Mouse (Mus musculus): Measurements from ENCODE around the gene Cemip2. TPM values are rescaled to one million over a fixed set of nuclear protein-coding genes. Genes with fewer than 3 reads are reported as not detected.

Gene Cemip2
- polyA plus RNA-seq, 1 experiment from 2014 or later, result 31.8 TPM

GRCm38 (mm10) chr19:21855421-21856128, 77.4 kb downstream of the Cemip2 start:
- no peak overlapping the region for H3K4me2 ChIP-seq (ENCODE audit: low read depth, low read length)
- H3K27ac ChIP-seq (ENCODE audit: low read length), result no peak overlapping the region
- no peak overlapping the region for H3K4me3 ChIP-seq (ENCODE audit: low read length)
- no peak overlapping the region for H3K9ac ChIP-seq (ENCODE audit: low read length)
- ATAC-seq (ENCODE audit: low read depth), result no peak
- 81% methylated on average over 8 of the region's 8 CpGs for WGBS
- 0 out of 2 replicates have a peak, but pooled peaks cover 2% of the 10 kb centered on the region for H3K4me1 ChIP-seq (replicated peaks; ENCODE audit: control insufficient read depth, insufficient read depth, low read length)
- H3K27me3 ChIP-seq (ENCODE audit: control insufficient read depth, insufficient read depth, low read depth, low read length), result no peaks in the 10 kb centered on the region
- H3K9me3 ChIP-seq (ENCODE audit: control insufficient read depth, low read length), result peaks cover 4% of the 10 kb centered on the region; the same call in 1 of the 2 replicates
- H3K36me3 ChIP-seq (ENCODE audit: control insufficient read depth, insufficient read depth, low read length), result peaks cover 22% of the 10 kb centered on the region

GRCm38 (mm10) chr19:21858846-21859521, 80.8 kb downstream of the Cemip2 start:
- Histone ChIP-seq H3K27me3 (ENCODE audit: control insufficient read depth, insufficient read depth, low read depth, low read length) (no peaks in the 10 kb centered on the region), H3K4me1 (replicated peaks; ENCODE audit: control insufficient read depth, insufficient read depth, low read length) (0 out of 2 replicates have a peak, but pooled peaks cover 2% of the 10 kb centered on the region), H3K27ac (ENCODE audit: low read length) (peak overlapping the region; percentile 82), H3K36me3 (ENCODE audit: control insufficient read depth, insufficient read depth, low read length) (peaks cover 11% of the 10 kb centered on the region), H3K9me3 (ENCODE audit: control insufficient read depth, low read length) (peaks cover 4% of the 10 kb centered on the region; the same call in 1 of the 2 replicates), H3K4me3 (ENCODE audit: low read length) (no peak overlapping the region), H3K9ac (ENCODE audit: low read length) (no peak overlapping the region), H3K4me2 (ENCODE audit: low read depth, low read length) (peak overlapping the region; percentile 33; the same call in 1 of the 2 replicates)
- peak; percentile 96 for ATAC-seq (ENCODE audit: low read depth)
- WGBS, result 46% methylated on average over 12 of the region's 12 CpGs

GRCm38 (mm10) chr19:21860132-21860531, 82.0 kb downstream of the Cemip2 start:
- Histone ChIP-seq H3K9ac (ENCODE audit: low read length) (no peak overlapping the region), H3K4me2 (ENCODE audit: low read depth, low read length) (no peak overlapping the region), H3K4me3 (ENCODE audit: low read length) (no peak overlapping the region), H3K27ac (ENCODE audit: low read length) (peak overlapping the region; percentile 22), H3K9me3 (ENCODE audit: control insufficient read depth, low read length) (peaks cover under 1% of the 10 kb centered on the region; the same call in 1 of the 2 replicates), H3K27me3 (ENCODE audit: control insufficient read depth, insufficient read depth, low read depth, low read length) (no peaks in the 10 kb centered on the region), H3K36me3 (ENCODE audit: control insufficient read depth, insufficient read depth, low read length) (peaks cover 8% of the 10 kb centered on the region), H3K4me1 (replicated peaks; ENCODE audit: control insufficient read depth, insufficient read depth, low read length) (no peaks in the 10 kb centered on the region)
- 87% methylated on average over 4 of the region's 5 CpGs for WGBS
- ATAC-seq (ENCODE audit: low read depth), result no peak

GRCm38 (mm10) chr19:21860894-21861293, 82.8 kb downstream of the Cemip2 start:
- no peak overlapping the region for H3K4me3 ChIP-seq (ENCODE audit: low read length)
- H3K27ac ChIP-seq (ENCODE audit: low read length), result no peak overlapping the region
- H3K4me1 ChIP-seq (replicated peaks; ENCODE audit: control insufficient read depth, insufficient read depth, low read length), result no peaks in the 10 kb centered on the region
- H3K36me3 ChIP-seq (ENCODE audit: control insufficient read depth, insufficient read depth, low read length), result peaks cover 6% of the 10 kb centered on the region
- H3K9ac ChIP-seq (ENCODE audit: low read length), result no peak overlapping the region
- H3K27me3 ChIP-seq (ENCODE audit: control insufficient read depth, insufficient read depth, low read depth, low read length), result no peaks in the 10 kb centered on the region
- H3K4me2 ChIP-seq (ENCODE audit: low read depth, low read length), result no peak overlapping the region
- no peak for ATAC-seq (ENCODE audit: low read depth)
- H3K9me3 ChIP-seq (ENCODE audit: control insufficient read depth, low read length), result no peaks in the 10 kb centered on the region
- WGBS, result 81% methylated on average over 6 of the region's 6 CpGs

GRCm38 (mm10) chr19:21862289-21862990, 84.3 kb downstream of the Cemip2 start:
- Histone ChIP-seq H3K36me3 (ENCODE audit: control insufficient read depth, insufficient read depth, low read length) (peaks cover 3% of the 10 kb centered on the region; the same call in 1 of the 2 replicates), H3K27ac (ENCODE audit: low read length) (no peak overlapping the region), H3K4me1 (replicated peaks; ENCODE audit: control insufficient read depth, insufficient read depth, low read length) (no peaks in the 10 kb centered on the region), H3K4me2 (ENCODE audit: low read depth, low read length) (no peak overlapping the region), H3K9ac (ENCODE audit: low read length) (no peak overlapping the region), H3K27me3 (ENCODE audit: control insufficient read depth, insufficient read depth, low read depth, low read length) (no peaks in the 10 kb centered on the region), H3K4me3 (ENCODE audit: low read length) (no peak overlapping the region), H3K9me3 (ENCODE audit: control insufficient read depth, low read length) (no peaks in the 10 kb centered on the region)
- no peak for ATAC-seq (ENCODE audit: low read depth)
- 79% methylated on average over 5 of the region's 5 CpGs for WGBS

GRCm38 (mm10) chr19:21862991-21863931, 85.1 kb downstream of the Cemip2 start:
- H3K4me2 ChIP-seq (ENCODE audit: low read depth, low read length), result no peak overlapping the region
- WGBS, result 86% methylated on average over 9 of the region's 9 CpGs
- H3K27ac ChIP-seq (ENCODE audit: low read length), result no peak overlapping the region
- no peak overlapping the region for H3K4me3 ChIP-seq (ENCODE audit: low read length)
- H3K9me3 ChIP-seq (ENCODE audit: control insufficient read depth, low read length), result no peaks in the 10 kb centered on the region
- H3K4me1 ChIP-seq (replicated peaks; ENCODE audit: control insufficient read depth, insufficient read depth, low read length), result no peaks in the 10 kb centered on the region
- H3K9ac ChIP-seq (ENCODE audit: low read length), result no peak overlapping the region
- H3K27me3 ChIP-seq (ENCODE audit: control insufficient read depth, insufficient read depth, low read depth, low read length), result no peaks in the 10 kb centered on the region
- no peak for ATAC-seq (ENCODE audit: low read depth)
- no peaks in the 10 kb centered on the region for H3K36me3 ChIP-seq (ENCODE audit: control insufficient read depth, insufficient read depth, low read length)

- no peak overlapping the region for H3K4me2 ChIP-seq (ENCODE audit: low read depth, low read length)
- no peaks in the 10 kb centered on the region for H3K27me3 ChIP-seq (ENCODE audit: control insufficient read depth, insufficient read depth, low read depth, low read length)
- H3K9ac ChIP-seq (ENCODE audit: low read length), result no peak overlapping the region
- no peak for ATAC-seq (ENCODE audit: low read depth)
- H3K27ac ChIP-seq (ENCODE audit: low read length), result no peak overlapping the region
- H3K4me1 ChIP-seq (replicated peaks; ENCODE audit: control insufficient read depth, insufficient read depth, low read length), result no peaks in the 10 kb centered on the region
- H3K9me3 ChIP-seq (ENCODE audit: control insufficient read depth, low read length), result no peaks in the 10 kb centered on the region
- H3K4me3 ChIP-seq (ENCODE audit: low read length), result no peak overlapping the region
- no peaks in the 10 kb centered on the region for H3K36me3 ChIP-seq (ENCODE audit: control insufficient read depth, insufficient read depth, low read length)
- WGBS, result 74% methylated on average over 7 of the region's 7 CpGs
Measured at GRCm38 (mm10) chr19:21865242-21866055, 87.3 kb downstream of the Cemip2 start.

GRCm38 (mm10) chr19:21866094-21866493, 88.0 kb downstream of the Cemip2 start:
- no peaks in the 10 kb centered on the region for H3K36me3 ChIP-seq (ENCODE audit: control insufficient read depth, insufficient read depth, low read length)
- no peak overlapping the region for H3K4me3 ChIP-seq (ENCODE audit: low read length)
- ATAC-seq (ENCODE audit: low read depth), result no peak
- H3K4me2 ChIP-seq (ENCODE audit: low read depth, low read length), result no peak overlapping the region
- H3K27ac ChIP-seq (ENCODE audit: low read length), result no peak overlapping the region
- no peaks in the 10 kb centered on the region for H3K27me3 ChIP-seq (ENCODE audit: control insufficient read depth, insufficient read depth, low read depth, low read length)
- H3K4me1 ChIP-seq (replicated peaks; ENCODE audit: control insufficient read depth, insufficient read depth, low read length), result no peaks in the 10 kb centered on the region
- no peaks in the 10 kb centered on the region for H3K9me3 ChIP-seq (ENCODE audit: control insufficient read depth, low read length)
- H3K9ac ChIP-seq (ENCODE audit: low read length), result no peak overlapping the region

Measured in lung, embryonic 16.5 days (tissue).